Mouse (Mus musculus): ENCODE measurements around the gene Nmral1.

- TF ChIP-seq CTCF (IDR thresholded peaks at IDR 0.05; ENCODE audit: low read depth) (no peak), EP300 (IDR thresholded peaks at IDR 0.05; ENCODE audit: low read depth) (no peak)
These were observed 11.7 kb upstream of the Nmral1 start for GRCm38 (mm10) chr16:4730776-4731358.
